Mouse (Mus musculus): ENCODE measurements at regions not wholly inside any gene's neighbourhood (a gene's known extent, or its start where the extent isn't known, plus 50 kb on each side); places are given as distances from the start of the nearest gene placed in this dataset.

GRCm38 (mm10) chr2:178830313-178830712 is 400.0 kb downstream of the Cdh26 start:
- no peaks in the 10 kb centered on the region for H3K27me3 ChIP-seq (ENCODE audit: insufficient read depth, poor library complexity, severe bottlenecking)
- 97% methylated on average over 3 of the region's 3 CpGs for WGBS
- H3K9me3 ChIP-seq = no peaks in the 10 kb centered on the region
- no peak for DNase-seq (ENCODE audit: low spot score)
- no peak overlapping the region for H3K27ac ChIP-seq
- no peak overlapping the region for H3K4me3 ChIP-seq
- peaks cover under 1% of the 10 kb centered on the region for H3K4me1 ChIP-seq
- H3K36me3 ChIP-seq = no peaks in the 10 kb centered on the region

DNA sequence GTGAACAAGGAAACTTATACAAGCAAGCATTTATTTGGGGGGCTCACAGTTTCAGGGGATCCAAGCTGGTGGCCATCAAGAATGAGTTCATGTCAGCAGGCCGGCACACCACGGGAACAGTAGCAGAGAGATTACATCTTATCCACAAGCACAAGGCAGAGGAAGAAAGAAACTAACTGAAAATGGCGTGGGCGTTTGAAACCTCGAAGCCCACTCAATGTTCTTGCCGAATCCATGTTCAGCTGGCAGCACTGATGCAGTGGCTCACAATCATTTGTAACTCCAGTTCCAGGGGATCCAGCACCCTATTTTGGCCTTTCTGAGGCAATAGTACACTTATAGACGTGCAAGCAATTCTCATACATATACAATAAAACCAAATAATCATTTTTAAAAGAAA is 404.7 kb downstream of the Cdh26 start:
- WGBS = 76% methylated on average over 7 of the region's 7 CpGs
- peaks cover 3% of the 10 kb centered on the region; the same call in 1 of the 2 replicates for H3K27me3 ChIP-seq (ENCODE audit: insufficient read depth, poor library complexity, severe bottlenecking)
- H3K27ac ChIP-seq = no peak overlapping the region
- DNase-seq (ENCODE audit: low spot score) = no peak
- no peak overlapping the region for H3K4me3 ChIP-seq
- no peaks in the 10 kb centered on the region for H3K36me3 ChIP-seq
- H3K9me3 ChIP-seq = no peaks in the 10 kb centered on the region
- H3K4me1 ChIP-seq = peaks cover 21% of the 10 kb centered on the region

GRCm38 (mm10) chr2:178838571-178838970 is 408.2 kb downstream of the Cdh26 start:
- H3K9me3 ChIP-seq = no peaks in the 10 kb centered on the region
- H3K4me3 ChIP-seq = no peak overlapping the region
- DNase-seq (ENCODE audit: low spot score) = no peak
- H3K36me3 ChIP-seq = no peaks in the 10 kb centered on the region
- no peak overlapping the region for H3K27ac ChIP-seq
- peaks cover 3% of the 10 kb centered on the region; the same call in 1 of the 2 replicates for H3K27me3 ChIP-seq (ENCODE audit: insufficient read depth, poor library complexity, severe bottlenecking)
- peaks cover 42% of the 10 kb centered on the region for H3K4me1 ChIP-seq
- WGBS = 24% methylated on average over 6 of the region's 6 CpGs

DNA sequence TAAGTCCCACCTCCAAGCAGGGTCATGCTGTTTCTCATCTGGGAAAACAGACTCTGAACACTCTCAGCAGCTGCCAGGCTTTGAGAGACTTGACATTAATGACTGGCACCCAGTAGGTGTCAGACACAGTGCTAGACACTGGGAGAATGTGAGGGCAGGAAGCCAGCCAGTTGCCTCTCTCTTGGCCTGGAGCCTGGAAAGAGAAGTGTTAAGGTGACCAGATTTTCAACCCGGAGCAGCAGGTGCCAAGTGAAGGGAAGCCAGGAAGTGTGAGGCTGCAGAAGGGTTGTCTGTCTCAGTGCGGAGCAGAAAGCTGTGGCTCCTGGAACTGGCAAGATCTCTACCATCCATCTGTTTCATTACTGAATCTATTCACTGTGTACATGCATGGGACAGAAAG is 410.6 kb downstream of the Cdh26 start:
- no peak overlapping the region for H3K4me3 ChIP-seq
- H3K4me1 ChIP-seq = peaks cover 35% of the 10 kb centered on the region
- no peaks in the 10 kb centered on the region for H3K36me3 ChIP-seq
- H3K27me3 ChIP-seq (ENCODE audit: insufficient read depth, poor library complexity, severe bottlenecking) = no peaks in the 10 kb centered on the region; the same call in 1 of the 2 replicates
- no peak overlapping the region for H3K27ac ChIP-seq
- no peak for DNase-seq (ENCODE audit: low spot score)
- WGBS = 22% methylated on average over 2 of the region's 2 CpGs
- H3K9me3 ChIP-seq = no peaks in the 10 kb centered on the region

GRCm38 (mm10) chr2:178842595-178842994 is 412.3 kb downstream of the Cdh26 start:
- no peak overlapping the region for H3K4me3 ChIP-seq
- no peak for DNase-seq (ENCODE audit: low spot score)
- H3K4me1 ChIP-seq = peaks cover 39% of the 10 kb centered on the region
- H3K27ac ChIP-seq = no peak overlapping the region
- no peaks in the 10 kb centered on the region for H3K36me3 ChIP-seq
- WGBS = 84% methylated on average over 12 of the region's 12 CpGs
- H3K9me3 ChIP-seq = no peaks in the 10 kb centered on the region
- no peaks in the 10 kb centered on the region; the same call in 1 of the 2 replicates for H3K27me3 ChIP-seq (ENCODE audit: insufficient read depth, poor library complexity, severe bottlenecking)

- H3K36me3 ChIP-seq = no peaks in the 10 kb centered on the region
- 86% methylated on average over 3 of the region's 3 CpGs for WGBS
These were observed 413.1 kb downstream of the Cdh26 start for GRCm38 (mm10) chr2:178843458-178843857.

GRCm38 (mm10) chr2:178844561-178844960 is 414.2 kb downstream of the Cdh26 start:
- peaks cover 30% of the 10 kb centered on the region for H3K4me1 ChIP-seq

More at GRCm38 (mm10) chr2:178843458-178843857, 413.1 kb downstream of the Cdh26 start:
- Histone ChIP-seq H3K27me3 (ENCODE audit: insufficient read depth, poor library complexity, severe bottlenecking) (no peaks in the 10 kb centered on the region; the same call in 1 of the 2 replicates), H3K4me1 (peaks cover 36% of the 10 kb centered on the region), H3K27ac (no peak overlapping the region), H3K9me3 (no peaks in the 10 kb centered on the region), H3K4me3 (no peak overlapping the region)
- DNase-seq (ENCODE audit: low spot score) = no peak

DNA sequence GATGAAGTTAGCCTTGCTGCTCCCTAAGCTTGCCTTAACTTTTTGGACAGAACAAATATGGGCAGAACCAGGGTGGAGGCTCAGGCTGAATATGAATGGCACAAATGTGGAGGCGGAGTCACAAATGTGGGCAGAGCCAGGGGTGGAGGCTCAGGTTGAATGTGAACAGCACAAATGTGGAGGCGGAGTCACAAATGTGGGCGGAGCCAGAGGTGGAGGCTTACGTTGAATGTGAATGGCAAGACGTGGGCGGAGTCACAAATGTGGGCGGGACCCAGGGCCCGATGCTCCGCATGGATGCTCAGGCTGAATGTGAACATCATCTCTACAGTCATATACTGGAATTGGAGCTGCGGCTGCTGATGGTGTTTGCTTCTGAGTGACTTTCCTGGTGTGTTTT is 420.0 kb downstream of the Cdh26 start:
- Histone ChIP-seq H3K36me3 (no peaks in the 10 kb centered on the region), H3K9me3 (no peaks in the 10 kb centered on the region), H3K4me1 (peaks cover 8% of the 10 kb centered on the region; the same call in 1 of the 2 replicates), H3K27ac (no peak overlapping the region), H3K27me3 (ENCODE audit: insufficient read depth, poor library complexity, severe bottlenecking) (no peaks in the 10 kb centered on the region), H3K4me3 (no peak overlapping the region)
- DNase-seq (ENCODE audit: low spot score) = no peak
- WGBS = 83% methylated on average over 10 of the region's 10 CpGs

More at GRCm38 (mm10) chr2:178844561-178844960, 414.2 kb downstream of the Cdh26 start:
- no peak for DNase-seq (ENCODE audit: low spot score)
- Histone ChIP-seq H3K27ac (no peak overlapping the region), H3K9me3 (no peaks in the 10 kb centered on the region), H3K4me3 (no peak overlapping the region), H3K36me3 (no peaks in the 10 kb centered on the region), H3K27me3 (ENCODE audit: insufficient read depth, poor library complexity, severe bottlenecking) (no peaks in the 10 kb centered on the region; the same call in 1 of the 2 replicates)
- 85% methylated on average over 4 of the region's 4 CpGs for WGBS

DNA sequence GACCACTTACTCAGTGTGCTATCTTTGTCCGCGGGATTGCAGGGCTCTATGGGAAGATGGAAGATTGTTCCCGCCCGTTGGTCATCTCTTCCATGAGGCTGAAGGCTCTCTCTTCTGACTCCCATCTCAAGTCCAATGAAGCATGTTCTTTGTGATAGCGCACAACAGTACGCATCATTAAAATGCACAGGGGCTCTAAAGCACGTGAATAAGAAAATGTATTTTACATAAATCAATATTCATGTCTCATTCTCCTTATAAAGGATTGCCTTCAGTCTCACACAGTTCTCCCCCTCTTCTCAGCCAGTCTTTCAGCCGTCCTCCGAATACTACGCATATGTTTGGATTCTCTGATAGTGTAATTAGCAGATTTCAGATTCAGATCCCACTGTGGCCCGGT is 420.4 kb downstream of the Cdh26 start:
- no peak for DNase-seq (ENCODE audit: low spot score)
- no peaks in the 10 kb centered on the region for H3K36me3 ChIP-seq

DNA sequence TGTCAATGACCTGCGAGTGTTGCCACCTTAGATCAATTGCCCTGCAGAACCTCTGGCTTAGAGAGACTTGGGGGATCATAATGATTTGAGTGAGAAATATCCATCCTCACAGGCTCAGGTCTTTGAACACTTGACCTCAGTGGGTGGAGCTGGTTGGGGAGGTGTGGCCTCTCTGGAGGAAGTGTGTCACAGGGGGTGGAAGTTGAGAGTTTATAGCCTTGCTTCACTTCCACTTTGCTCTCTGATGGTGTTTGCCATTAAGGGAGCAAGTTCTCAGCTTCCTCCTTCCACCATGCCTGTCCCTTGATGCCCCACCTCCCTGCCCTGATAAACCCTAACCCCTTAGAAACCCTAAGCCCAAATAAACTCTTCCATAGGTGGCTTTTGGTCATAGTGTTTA is 423.7 kb downstream of the Cdh26 start:
- 59% methylated on average over 1 of the region's 1 CpGs for WGBS
- 0 out of 2 replicates have a peak, but pooled peaks cover 3% of the 10 kb centered on the region for H3K4me1 ChIP-seq
- H3K4me3 ChIP-seq = no peak overlapping the region
- H3K9me3 ChIP-seq = no peaks in the 10 kb centered on the region
- DNase-seq (ENCODE audit: low spot score) = no peak
- no peak overlapping the region for H3K27ac ChIP-seq
- H3K36me3 ChIP-seq = no peaks in the 10 kb centered on the region
- H3K27me3 ChIP-seq (ENCODE audit: insufficient read depth, poor library complexity, severe bottlenecking) = no peaks in the 10 kb centered on the region

More for the DNA sequence above, 420.4 kb downstream of the Cdh26 start:
- Histone ChIP-seq H3K4me1 (peaks cover 10% of the 10 kb centered on the region; the same call in 1 of the 2 replicates), H3K9me3 (no peaks in the 10 kb centered on the region), H3K4me3 (no peak overlapping the region), H3K27ac (no peak overlapping the region), H3K27me3 (ENCODE audit: insufficient read depth, poor library complexity, severe bottlenecking) (no peaks in the 10 kb centered on the region)
- 85% methylated on average over 11 of the region's 11 CpGs for WGBS

GRCm38 (mm10) chr2:178854760-178855159 is 424.4 kb downstream of the Cdh26 start:
- Histone ChIP-seq H3K27me3 (ENCODE audit: insufficient read depth, poor library complexity, severe bottlenecking) (no peaks in the 10 kb centered on the region), H3K4me1 (0 out of 2 replicates have a peak, but pooled peaks cover 3% of the 10 kb centered on the region), H3K27ac (no peak overlapping the region), H3K36me3 (no peaks in the 10 kb centered on the region), H3K9me3 (no peaks in the 10 kb centered on the region), H3K4me3 (no peak overlapping the region)
- no peak for DNase-seq (ENCODE audit: low spot score)
- 36% methylated on average over 2 of the region's 2 CpGs for WGBS

DNA sequence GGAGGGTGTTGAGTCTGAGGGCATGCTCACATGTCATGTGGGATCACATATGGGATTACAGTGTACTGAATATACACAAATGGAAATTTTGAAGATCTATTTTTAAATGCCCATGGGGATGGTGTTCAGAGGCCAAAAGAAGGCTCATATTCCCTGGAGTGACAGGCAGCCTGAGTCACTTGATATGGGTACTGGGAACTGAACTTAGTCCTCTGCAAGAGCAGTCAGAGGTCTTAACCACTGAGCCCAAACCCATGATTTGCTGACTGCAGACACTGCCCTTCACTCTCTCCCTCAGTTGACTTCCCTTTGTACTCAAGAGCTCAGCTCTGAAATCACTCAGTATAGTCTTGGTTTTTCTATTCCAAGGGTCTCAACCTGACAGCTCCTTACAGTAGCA is 432.3 kb downstream of the Cdh26 start:
- Histone ChIP-seq H3K4me1 (no peaks in the 10 kb centered on the region), H3K9me3 (no peaks in the 10 kb centered on the region), H3K4me3 (no peak overlapping the region), H3K27me3 (ENCODE audit: insufficient read depth, poor library complexity, severe bottlenecking) (no peaks in the 10 kb centered on the region), H3K27ac (no peak overlapping the region), H3K36me3 (no peaks in the 10 kb centered on the region)
- no peak for DNase-seq (ENCODE audit: low spot score)

- 56% methylated on average over 3 of the region's 3 CpGs for WGBS
- H3K4me1 ChIP-seq = no peaks in the 10 kb centered on the region
- H3K4me3 ChIP-seq = no peak overlapping the region
- no peak overlapping the region for H3K27ac ChIP-seq
- H3K36me3 ChIP-seq = no peaks in the 10 kb centered on the region
- no peak for DNase-seq (ENCODE audit: low spot score)
- 0 out of 2 replicates have a peak, but pooled peaks cover 6% of the 10 kb centered on the region for H3K27me3 ChIP-seq (ENCODE audit: insufficient read depth, poor library complexity, severe bottlenecking)
- H3K9me3 ChIP-seq = no peaks in the 10 kb centered on the region
These were observed 436.8 kb downstream of the Cdh26 start for GRCm38 (mm10) chr2:178867086-178867485.

- 75% methylated on average over 3 of the region's 3 CpGs for WGBS
- H3K27ac ChIP-seq = no peak overlapping the region
- no peak for DNase-seq (ENCODE audit: low spot score)
- H3K4me3 ChIP-seq = no peak overlapping the region
- no peaks in the 10 kb centered on the region for H3K9me3 ChIP-seq
- no peaks in the 10 kb centered on the region for H3K36me3 ChIP-seq
- 0 out of 2 replicates have a peak, but pooled peaks cover 6% of the 10 kb centered on the region for H3K27me3 ChIP-seq (ENCODE audit: insufficient read depth, poor library complexity, severe bottlenecking)
- no peaks in the 10 kb centered on the region for H3K4me1 ChIP-seq
These were observed 438.8 kb downstream of the Cdh26 start for GRCm38 (mm10) chr2:178869160-178869559.
